Mouse (Mus musculus) cerebellum, adult 11-12 months (tissue): ENCODE data around the gene Fosb.
A peak's percentile ranks its signal among the peaks of the same experiment; 100 is the strongest.

Source experiments
- DNase-seq: peaks from one replicate; pipeline ENCODE4 v3.0.0; 2022

Fosb gene

GRCm38 (mm10) chr7:19279052-19279451, 30.8 kb downstream of the Fosb start:
- no peak for DNase-seq

GRCm38 (mm10) chr7:19276253-19276652, 33.6 kb downstream of the Fosb start:
- no peak for DNase-seq

- peak; percentile 73 for DNase-seq
These were observed 37.6 kb downstream of the Fosb start for GRCm38 (mm10) chr7:19272173-19272764.

GRCm38 (mm10) chr7:19271238-19272172, 38.3 kb downstream of the Fosb start, which contains the start of gene Vasp:
TSS of gene Vasp (minus strand) at chr7:19271817.
- peak; percentile 79 for DNase-seq

- DNase-seq, result peak; percentile 62
These were observed 39.2 kb downstream of the Fosb start for GRCm38 (mm10) chr7:19270509-19271237.

GRCm38 (mm10) chr7:19269721-19270441, 40.0 kb downstream of the Fosb start:
- DNase-seq, result peak; percentile 42

GRCm38 (mm10) chr7:19268993-19269681, 40.7 kb downstream of the Fosb start:
- no peak for DNase-seq

GRCm38 (mm10) chr7:19267051-19267450, 42.8 kb downstream of the Fosb start:
- no peak for DNase-seq

GRCm38 (mm10) chr7:19265928-19266822, 43.7 kb downstream of the Fosb start:
- peak; percentile 49 for DNase-seq

GRCm38 (mm10) chr7:19265147-19265546, 44.7 kb downstream of the Fosb start:
- peak; percentile 68 for DNase-seq

GRCm38 (mm10) chr7:19258336-19258735, 51.5 kb downstream of the Fosb start:
- peak; percentile 46 for DNase-seq

- DNase-seq, result no peak
These were observed 52.3 kb downstream of the Fosb start for GRCm38 (mm10) chr7:19257390-19258022.

GRCm38 (mm10) chr7:19256567-19256966, 53.3 kb downstream of the Fosb start:
- DNase-seq, result no peak

GRCm38 (mm10) chr7:19255395-19255794, 54.5 kb downstream of the Fosb start:
- DNase-seq, result no peak

GRCm38 (mm10) chr7:19253437-19253836, 56.4 kb downstream of the Fosb start:
- no peak for DNase-seq
